Mouse (Mus musculus) adipocyte (in vitro differentiated cells): ENCODE results near the gene Acss3.

ENCODE experiments used
- DNase-seq: peaks from one replicate; pipeline ENCODE4 v3.0.0-alpha.2; 2016; ENCODE audit warnings: low spot score

Gene Acss3

GRCm38 (mm10) chr10:107123529-107124335, at the start of gene Acss3:
Gene Acss3 (minus strand): TSS chr10:107123668.
- peak; percentile 7 for DNase-seq

DNA sequence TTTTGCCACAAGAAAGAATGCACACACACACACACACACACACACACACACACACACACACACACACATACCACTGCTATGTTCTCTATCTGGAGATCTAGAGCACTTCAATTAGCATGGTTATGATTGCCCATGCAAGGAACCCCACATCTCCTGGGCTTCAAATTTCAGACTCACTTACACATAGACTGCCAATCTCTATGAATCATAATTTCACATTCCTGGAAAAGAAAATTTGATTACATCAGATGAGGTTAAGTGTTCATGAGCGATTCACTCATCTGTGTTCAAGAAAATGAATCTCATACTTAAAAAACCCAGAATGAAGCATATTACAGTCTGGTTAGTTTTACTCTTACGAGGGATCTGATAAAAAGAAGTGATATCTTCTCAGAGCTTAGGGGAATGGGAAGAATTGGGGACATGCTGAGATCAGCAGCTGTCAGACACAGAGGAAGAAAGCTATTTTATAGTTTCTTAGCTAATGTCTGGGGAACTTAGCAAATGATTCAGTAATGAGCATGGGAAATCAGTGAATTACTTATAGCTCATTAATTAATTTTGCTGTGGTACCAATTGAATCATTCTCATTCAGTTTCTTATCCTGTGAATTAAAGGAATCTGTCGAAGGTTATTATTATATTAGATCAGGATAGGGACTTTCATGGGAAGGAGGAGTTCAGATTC, 48.7 kb upstream of the Acss3 start:
- no peak for DNase-seq

GRCm38 (mm10) chr10:107166486-107166885, 43.0 kb upstream of the Acss3 start:
- no peak for DNase-seq

DNA sequence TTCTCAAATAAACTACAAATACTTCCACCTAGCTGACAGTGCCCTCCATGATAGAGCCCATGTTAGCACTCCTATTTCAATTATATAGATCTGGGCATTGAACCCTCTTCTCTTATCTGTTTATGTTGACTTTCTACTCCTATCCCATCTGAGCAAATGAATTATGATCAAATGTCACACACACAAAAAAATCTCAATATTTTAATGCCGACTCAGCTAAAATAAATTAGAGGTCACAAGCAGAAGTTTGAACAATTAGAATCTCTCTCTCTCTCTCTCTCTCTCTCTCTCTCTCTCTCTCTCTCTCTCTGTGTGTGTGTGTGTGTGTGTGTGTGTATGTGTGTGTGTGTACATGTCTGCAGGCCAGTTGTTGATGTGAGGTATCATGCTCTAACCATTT, 25.3 kb upstream of the Acss3 start:
- no peak for DNase-seq

- no peak for DNase-seq
Observed at GRCm38 (mm10) chr10:107144016-107144415, 20.5 kb upstream of the Acss3 start.

- DNase-seq, result no peak
Observed at GRCm38 (mm10) chr10:107142910-107143309, 19.4 kb upstream of the Acss3 start.

DNA sequence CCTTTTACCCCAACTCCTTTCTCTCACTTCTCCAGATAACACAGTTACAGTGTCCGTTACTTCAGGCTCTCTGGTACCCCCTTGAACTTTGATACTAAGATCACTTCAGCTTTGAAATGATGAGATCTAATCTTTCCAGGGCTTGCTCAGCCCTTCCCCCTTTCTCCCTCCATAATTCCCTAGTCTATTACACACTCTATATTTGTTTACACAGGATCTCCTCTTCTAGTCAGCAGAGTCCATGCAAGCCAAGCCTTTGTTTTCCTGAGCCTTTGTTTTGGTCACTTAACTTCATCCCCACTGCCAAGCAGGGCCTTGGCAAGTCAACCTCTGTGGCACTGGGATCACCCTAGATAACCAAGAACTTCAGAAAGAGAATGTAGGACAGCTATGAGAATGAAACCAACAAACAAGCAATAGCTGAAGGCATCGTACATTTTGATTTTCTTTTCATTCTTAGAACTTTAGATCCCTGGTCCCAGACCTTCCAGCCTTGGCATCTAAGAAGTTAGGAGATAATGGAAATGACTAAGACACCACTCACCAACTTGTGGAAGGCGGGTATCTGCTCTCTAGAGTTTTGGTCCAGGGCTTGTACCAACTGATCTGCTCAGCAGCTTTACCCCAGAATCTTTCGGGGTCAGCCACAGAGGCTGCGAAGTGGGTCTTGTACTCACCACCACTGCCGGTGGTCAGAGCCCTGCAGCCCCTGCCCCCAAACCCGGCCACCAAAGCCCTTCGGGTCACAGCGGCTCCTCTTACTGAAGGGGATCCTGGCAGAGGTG, 532 bp downstream of the Acss3 start:
- DNase-seq, result no peak

- no peak for DNase-seq
Observed at GRCm38 (mm10) chr10:107121301-107121700, 2.2 kb downstream of the Acss3 start.

GRCm38 (mm10) chr10:107119135-107119534, 4.3 kb downstream of the Acss3 start:
- DNase-seq, result no peak

- peak; percentile 4 for DNase-seq
Observed at GRCm38 (mm10) chr10:107116709-107117267, 6.7 kb downstream of the Acss3 start.

- DNase-seq, result no peak
Observed at GRCm38 (mm10) chr10:107115930-107116642, 7.4 kb downstream of the Acss3 start.

- no peak for DNase-seq
Observed at GRCm38 (mm10) chr10:107115121-107115520, 8.3 kb downstream of the Acss3 start.

DNA sequence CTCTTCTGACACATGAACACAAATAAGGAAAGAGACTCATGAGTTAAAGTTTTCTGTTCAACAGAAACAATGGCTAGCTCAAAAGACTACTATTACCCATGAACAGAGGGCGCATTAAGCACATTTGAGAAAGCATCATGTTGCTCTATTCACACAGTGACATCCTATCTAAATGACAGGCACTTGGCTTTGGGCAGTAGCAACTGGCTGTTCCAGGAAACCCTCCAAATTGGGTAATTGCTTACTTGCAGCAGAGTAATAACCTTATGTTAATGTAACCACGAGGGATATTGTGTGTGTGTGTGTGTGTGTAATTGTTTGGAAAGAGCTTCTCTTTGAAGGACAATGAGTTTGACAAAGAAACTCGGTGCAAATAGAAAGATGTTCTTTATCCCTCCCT, 29.0 kb downstream of the Acss3 start:
- DNase-seq, result no peak

DNA sequence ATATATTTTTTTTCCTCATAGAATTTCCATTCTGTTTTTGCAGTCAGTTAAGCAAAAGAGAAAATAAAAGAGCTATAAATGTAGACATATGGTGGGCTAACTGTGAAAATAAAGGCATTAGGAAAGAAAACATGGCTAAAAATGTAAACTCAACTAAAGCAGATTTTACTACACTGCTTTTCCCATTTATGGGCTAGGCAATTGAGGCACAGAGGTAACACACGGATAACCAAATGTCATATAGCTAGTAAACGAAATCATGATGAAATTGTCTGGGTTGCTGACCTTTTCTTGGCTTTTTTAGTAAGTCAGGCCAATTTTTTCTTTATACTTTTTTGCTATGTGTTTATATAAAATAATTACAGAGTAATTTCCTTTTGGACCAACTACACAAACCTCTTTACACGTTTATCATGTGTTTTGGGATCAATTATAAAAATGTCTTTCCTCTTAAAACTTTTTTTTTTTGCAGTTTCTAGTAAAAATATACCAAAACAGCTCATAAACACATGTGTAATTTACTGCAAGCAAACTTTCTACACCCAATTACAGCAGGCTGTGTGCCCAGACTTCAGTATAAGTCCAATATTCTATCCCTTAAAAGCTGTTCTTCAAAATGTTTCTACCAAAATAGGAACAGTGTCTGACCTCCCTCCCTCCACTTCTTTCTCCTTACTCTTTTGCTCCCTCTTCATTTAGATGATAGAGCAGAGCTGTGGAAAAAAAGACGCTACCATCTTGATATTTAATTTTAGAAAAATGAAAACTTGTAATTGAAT, 69.4 kb downstream of the Acss3 start:
- DNase-seq, result no peak

GRCm38 (mm10) chr10:107050489-107050888, 73.0 kb downstream of the Acss3 start:
- DNase-seq, result no peak

DNA sequence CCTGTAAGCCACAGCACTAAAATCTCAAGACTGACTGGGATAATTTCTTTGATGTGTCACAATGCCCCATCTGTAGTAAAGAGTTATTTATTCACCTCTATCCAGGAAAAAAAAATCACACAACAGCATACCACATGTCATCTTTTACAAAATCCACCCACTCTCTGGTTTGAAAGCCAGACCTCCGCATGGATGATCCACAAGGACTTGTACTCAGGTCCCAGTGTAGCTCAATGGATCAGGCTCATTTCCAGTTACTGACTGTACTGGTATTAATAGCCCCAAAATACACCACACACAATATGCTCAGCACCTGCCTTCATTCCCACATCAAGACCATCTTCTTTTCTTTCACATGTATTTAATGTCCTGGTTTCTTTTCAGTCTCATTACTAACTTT, 80.8 kb downstream of the Acss3 start:
- DNase-seq, result no peak

DNA sequence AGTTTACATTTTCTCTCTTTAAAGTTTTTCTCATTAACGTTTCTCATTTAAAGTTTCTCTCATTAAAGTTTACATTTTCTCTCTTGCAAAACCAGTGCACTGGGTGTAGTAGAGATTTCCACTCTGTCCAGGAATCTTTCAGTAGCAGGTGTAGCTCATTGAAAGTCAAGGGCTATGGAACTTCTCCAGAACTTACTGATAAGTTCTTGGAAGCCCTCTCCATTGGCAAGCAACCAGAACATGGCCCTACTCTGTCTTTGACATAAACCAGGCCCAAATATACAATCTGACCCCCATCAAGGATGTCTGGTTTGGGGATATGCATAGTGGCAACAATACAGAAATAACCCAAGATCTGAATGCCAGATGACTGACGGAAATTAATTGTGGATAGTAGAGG, 82.6 kb downstream of the Acss3 start:
- no peak for DNase-seq

- no peak for DNase-seq
Observed at GRCm38 (mm10) chr10:107040378-107040777, 83.1 kb downstream of the Acss3 start.

DNA sequence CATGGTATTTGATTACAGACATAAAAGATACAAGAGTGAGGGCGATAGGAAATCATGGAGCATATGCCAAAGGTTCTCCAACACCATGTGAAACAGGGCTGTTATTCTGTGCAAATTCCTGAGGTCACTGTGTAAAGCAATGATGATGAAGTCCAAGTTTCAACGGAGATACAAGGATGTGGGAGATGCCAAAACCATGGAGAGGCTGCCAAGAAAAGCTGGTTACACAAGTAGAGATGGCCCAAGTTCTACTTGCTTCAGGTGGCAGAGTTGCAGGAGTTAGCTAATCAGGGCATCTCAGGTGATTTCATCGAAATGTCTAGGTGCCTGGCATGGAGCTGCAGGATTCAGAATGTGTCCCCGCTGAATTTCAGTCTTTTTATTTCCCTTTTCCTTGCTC, 84.3 kb downstream of the Acss3 start:
- peak; percentile 8 for DNase-seq

DNA sequence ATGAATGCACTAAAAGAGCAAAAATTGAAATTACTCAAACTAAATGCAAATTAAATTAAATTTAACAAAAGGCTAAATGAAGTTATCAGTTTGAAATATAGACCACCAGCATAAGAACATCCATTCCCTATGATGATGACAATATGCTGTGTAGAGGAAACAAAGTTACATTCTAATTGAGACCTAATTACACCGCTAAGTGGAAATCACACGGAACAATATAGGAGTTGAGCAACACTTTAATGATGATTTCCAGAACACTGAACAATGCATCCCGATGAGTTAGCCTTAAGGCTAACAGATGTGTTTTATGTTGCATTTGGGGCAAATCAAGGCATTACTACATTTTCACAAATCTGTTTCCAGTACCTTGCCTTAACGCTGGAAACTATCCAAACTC, 99.2 kb downstream of the Acss3 start:
- DNase-seq, result no peak

DNA sequence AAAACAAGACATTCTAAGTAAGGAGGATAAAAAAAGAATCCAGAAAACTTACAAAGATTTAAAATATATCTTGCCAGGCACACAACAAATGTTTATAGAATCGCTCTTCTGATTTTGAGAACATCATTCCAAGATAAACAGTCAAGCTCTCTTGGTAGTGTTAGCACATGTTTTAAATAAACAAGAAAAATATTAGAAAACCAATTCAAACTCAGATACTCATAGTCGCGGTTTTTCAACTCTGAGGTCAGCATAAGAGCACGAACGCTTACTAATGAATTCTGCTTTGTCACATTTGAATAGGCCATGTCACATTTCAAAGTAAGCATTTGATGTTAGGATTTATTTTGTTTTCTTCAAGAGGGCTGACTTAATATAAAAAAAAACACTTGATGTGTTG, 102.3 kb downstream of the Acss3 start:
- DNase-seq, result no peak
